Mouse (Mus musculus): Measurements from ENCODE around the gene Vmn1r231. TPM values are rescaled to one million over a fixed set of nuclear protein-coding genes. Genes with fewer than 3 reads are reported as not detected.

Vmn1r231 gene
- total and polyA plus RNA-seq, 2 experiments from 2014 or later, result not detected

- H3K27ac ChIP-seq, result no peak within 1 kb of the TSS
- H3K4me1 ChIP-seq (ENCODE audit: insufficient read depth, low read length), result no peaks in the 10 kb centered on the region
- no peak within 1 kb of the TSS for H3K9ac ChIP-seq (replicated peaks; ENCODE audit: low read length)
- WGBS, result 7% methylated on average over 1 of the region's 1 CpGs
- H3K4me3 ChIP-seq (ENCODE audit: low read length), result no peak within 1 kb of the TSS
- no peak for DNase-seq (ENCODE audit: low spot score)
- no peak for TF ChIP-seq CTCF (IDR thresholded peaks at IDR 0.05; ENCODE audit: low read depth)
- H3K4me2 ChIP-seq (ENCODE audit: low read depth, low read length), result no peak within 1 kb of the TSS
- H3K9me3 ChIP-seq (ENCODE audit: low read length), result no peaks in the 10 kb centered on the region
- H3K36me3 ChIP-seq (ENCODE audit: insufficient read depth, low read length), result no peaks in the 10 kb centered on the region
- no peaks in the 10 kb centered on the region for H3K27me3 ChIP-seq (ENCODE audit: insufficient read depth, low read length)
- ATAC-seq, result no peak
Measured at GRCm38 (mm10) chr17:20840144-20840543, 64.7 kb downstream of the Vmn1r231 start, which contains the start of gene Vmn1r230. Gene Vmn1r230 (plus strand): TSS chr17:20840444.

Other genes with a start within 250 kb of the Vmn1r231 start
- gene Vmn1r226, start 222.2 kb downstream of the Vmn1r231 start, total RNA-seq (2014; rRNA removed), result not detected in 2 replicates
- gene Vmn1r226, start 222.2 kb downstream of the Vmn1r231 start, polyA plus RNA-seq (2015; fragmentation: Nextera tagmentation; extraction: Ambion mirVana), result not detected in 2 replicates
- gene Vmn1r227, start 175.2 kb downstream of the Vmn1r231 start, total RNA-seq (2014; rRNA removed), result not detected in 2 replicates
- gene Vmn1r227, start 175.2 kb downstream of the Vmn1r231 start, polyA plus RNA-seq (2015; fragmentation: Nextera tagmentation; extraction: Ambion mirVana), result not detected in 2 replicates
- not detected in 2 replicates for gene Vmn1r228, start 118.9 kb downstream of the Vmn1r231 start, total RNA-seq (2014; rRNA removed)
- not detected in 2 replicates for gene Vmn1r228, start 118.9 kb downstream of the Vmn1r231 start, polyA plus RNA-seq (2015; fragmentation: Nextera tagmentation; extraction: Ambion mirVana)
- gene Vmn1r229, start 93.5 kb downstream of the Vmn1r231 start, total RNA-seq (2014; rRNA removed), result not detected in 2 replicates
- 0.01 TPM in 1 of 2 replicates, not detected in the other for gene Vmn1r229, start 93.5 kb downstream of the Vmn1r231 start, polyA plus RNA-seq (2015; fragmentation: Nextera tagmentation; extraction: Ambion mirVana)
- gene Vmn1r230, start 64.6 kb downstream of the Vmn1r231 start, total RNA-seq (2014; rRNA removed), result not detected in 2 replicates
- not detected in 2 replicates for gene Vmn1r230, start 64.6 kb downstream of the Vmn1r231 start, polyA plus RNA-seq (2015; fragmentation: Nextera tagmentation; extraction: Ambion mirVana)
- 0.99 TPM in 1 of 2 replicates, not detected in the other for gene Vmn1r232, start 14.6 kb upstream of the Vmn1r231 start, total RNA-seq (2014; rRNA removed)
- gene Vmn1r232, start 14.6 kb upstream of the Vmn1r231 start, polyA plus RNA-seq (2015; fragmentation: Nextera tagmentation; extraction: Ambion mirVana), result not detected in 2 replicates
- gene Ppp2r1a, start 40.2 kb upstream of the Vmn1r231 start, total RNA-seq (2014; rRNA removed), result 758 and 823 TPM in 2 replicates
- gene Ppp2r1a, start 40.2 kb upstream of the Vmn1r231 start, polyA plus RNA-seq (2015; fragmentation: Nextera tagmentation; extraction: Ambion mirVana), result 674 and 734 TPM in 2 replicates
- not detected in 2 replicates for gene Vmn1r233, start 91.4 kb upstream of the Vmn1r231 start, total RNA-seq (2014; rRNA removed)
- gene Vmn1r233, start 91.4 kb upstream of the Vmn1r231 start, polyA plus RNA-seq (2015; fragmentation: Nextera tagmentation; extraction: Ambion mirVana), result not detected in 2 replicates
- gene Zfp160, start 103.8 kb upstream of the Vmn1r231 start, total RNA-seq (2014; rRNA removed), result 8.8 and 15.6 TPM in 2 replicates
- 10.6 and 11.9 TPM in 2 replicates for gene Zfp160, start 103.8 kb upstream of the Vmn1r231 start, polyA plus RNA-seq (2015; fragmentation: Nextera tagmentation; extraction: Ambion mirVana)

Measured in hindbrain, postnatal 0 days (tissue).